Mouse (Mus musculus) liver, postnatal 0 days (tissue): ENCODE data around the gene Gatad1. TPM values are rescaled to one million over a fixed set of nuclear protein-coding genes. Genes with fewer than 3 reads are reported as not detected.
"Not testable (repeated sequence)": the region's sequence is repeated elsewhere in the genome, so short reads cannot be mapped to it uniquely, and the experiment has no call there.

Source experiments
- ATAC-seq: fragments of 200-750 bp; cut with Nextera tagmentation; 2 replicates; pipeline ENCODE4 v1.8.0; 2017; ENCODE audit warnings: mild to moderate bottlenecking, moderate library complexity
- DNase-seq: peaks from one replicate; pipeline ENCODE4 v3.0.0-alpha.2; 2016
- H3K27ac ChIP-seq: fragments of 300-500 bp; sonication (generic); 2 replicates; pipeline ENCODE4 v1.5.1; 2014; ENCODE audit warnings: antibody characterized with exemption, moderate library complexity, mild to moderate bottlenecking, low read depth
- H3K27me3 ChIP-seq: fragments of 300-500 bp; sonication (generic); 2 replicates; pipeline ENCODE4 v1.6.1; 2014; ENCODE audit warnings: low read length, control low read depth, mixed read lengths; ENCODE audit not compliant: insufficient read depth
- H3K36me3 ChIP-seq: fragments of 300-500 bp; sonication (generic); replicated peaks from 2 replicates; pipeline ENCODE4 v1.6.1; 2014; ENCODE audit warnings: mild to moderate bottlenecking, control low read depth, low read length, moderate library complexity, mixed read lengths; ENCODE audit not compliant: insufficient read depth
- H3K4me1 ChIP-seq: fragments of 300-500 bp; sonication (generic); 2 replicates; pipeline ENCODE4 v1.6.1; 2014; ENCODE audit warnings: antibody characterized with exemption, mild to moderate bottlenecking, control low read depth; ENCODE audit not compliant: insufficient read depth
- H3K4me2 ChIP-seq: fragments of 300-500 bp; sonication (generic); 2 replicates; pipeline ENCODE4 v1.6.1; 2014; ENCODE audit warnings: low read depth, mild to moderate bottlenecking, low read length, moderate library complexity, mixed read lengths
- H3K4me3 ChIP-seq: fragments of 300-500 bp; sonication (generic); 2 replicates; pipeline ENCODE4 v1.5.1; 2014; ENCODE audit warnings: low read depth, low read length
- H3K9ac ChIP-seq: fragments of 300-500 bp; sonication (generic); replicated peaks from 2 replicates; pipeline ENCODE4 v1.6.1; 2014; ENCODE audit warnings: mild to moderate bottlenecking, moderate library complexity
- H3K9me3 ChIP-seq: fragments of 300-500 bp; sonication (generic); 2 replicates; pipeline ENCODE4 v1.6.1; 2016; ENCODE audit warnings: mild to moderate bottlenecking, control low read depth, low read length, mixed read lengths
- CTCF ChIP-seq: sonication (generic); IDR thresholded peaks from 2 replicates; pipeline ENCODE4 v1.5.1; 2016; ENCODE audit warnings: antibody characterized with exemption, low read depth
- EP300 ChIP-seq: IDR thresholded peaks from 2 replicates; pipeline ENCODE4 v1.6.1; 2016; ENCODE audit warnings: antibody characterized with exemption, low read depth, mild to moderate bottlenecking
- WGBS: fragments of 180-500 bp; shearing (Covaris S2); extraction: QIAGEN DNeasy Blood & Tissue Kit; methylation state at CpG from one replicate; pipeline ENCODE4 v1.1.7; 2014; ENCODE audit not compliant: insufficient replicate concordance; 5-methylcytosine and 5-hydroxymethylcytosine counted together
- polyA plus RNA-seq: library from polyadenylated mRNA; unstranded; fragments of >200 nt; fragmentation: Nextera tagmentation; extraction: Ambion mirVana; gene quantifications from 2 replicates; pipeline ENCODE4 v1.2.1, GENCODE M21; 2015

The Gatad1 gene
- polyA plus RNA-seq, 1 experiment from 2014 or later, result 26.9 TPM

DNA sequence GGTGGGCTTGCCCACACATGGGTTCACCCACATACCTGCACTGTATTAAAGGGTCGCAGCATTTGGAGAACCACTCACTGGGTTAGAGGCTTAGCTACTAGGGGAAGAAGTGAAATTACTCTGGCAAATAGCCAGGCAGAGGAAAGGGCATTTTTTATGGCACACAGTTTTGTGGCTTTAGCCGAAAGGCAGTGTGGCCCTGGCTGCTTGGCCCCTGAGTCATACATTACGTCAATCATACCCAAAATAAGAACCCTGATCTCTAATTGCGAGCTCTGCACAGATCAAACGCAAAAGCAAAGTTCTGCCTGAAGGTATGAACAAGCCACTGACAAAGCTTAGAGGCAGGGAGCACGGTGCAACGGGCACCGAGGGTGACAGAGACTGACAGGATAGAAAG is 31.3 kb upstream of the Gatad1 start:
- no peak for DNase-seq
- WGBS, result 89% methylated on average over 8 of the region's 8 CpGs

DNA sequence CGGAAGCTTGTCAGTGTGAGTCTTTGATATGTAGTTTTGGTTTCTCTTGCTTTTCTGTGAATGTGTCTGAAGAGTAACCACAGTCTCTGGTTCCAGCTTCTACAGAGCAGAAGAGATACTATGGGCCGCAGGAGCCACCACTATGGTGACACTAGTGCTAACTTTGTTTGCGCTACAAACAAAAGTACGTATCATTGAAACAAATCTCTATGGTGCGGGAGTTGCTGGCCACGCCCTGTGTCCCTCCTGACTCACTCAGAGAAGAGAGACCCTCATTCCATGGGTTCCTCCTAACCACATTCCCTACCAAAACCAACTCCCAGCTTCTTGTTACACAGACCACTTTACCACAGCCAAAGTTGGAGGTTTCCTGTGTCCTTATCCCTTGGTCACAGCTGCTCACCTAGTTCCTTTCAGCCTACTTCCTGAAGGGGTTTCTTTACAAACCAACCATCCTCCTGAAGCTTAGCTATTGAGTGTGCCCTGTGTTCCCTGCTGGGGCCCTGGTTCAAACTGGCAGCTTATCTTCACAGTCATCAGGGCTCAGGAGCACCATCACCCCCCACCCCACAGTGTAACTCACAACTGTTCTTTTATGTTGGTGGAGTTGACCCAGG is 13.1 kb upstream of the Gatad1 start:
- TF ChIP-seq EP300 (peak; percentile 4; the same call in 1 of the 2 replicates), CTCF (no peak)
- H3K4me2 ChIP-seq, result no peak overlapping the region
- no peak overlapping the region for H3K4me3 ChIP-seq
- peak; percentile 56 for ATAC-seq
- no peaks in the 10 kb centered on the region for H3K36me3 ChIP-seq
- WGBS, result 40% methylated on average over 6 of the region's 6 CpGs
- H3K27me3 ChIP-seq, result no peaks in the 10 kb centered on the region
- no peak overlapping the region for H3K27ac ChIP-seq
- no peaks in the 10 kb centered on the region for H3K9me3 ChIP-seq
- no peak for DNase-seq
- no peak overlapping the region for H3K9ac ChIP-seq
- H3K4me1 ChIP-seq, result no peaks in the 10 kb centered on the region

More for the DNA sequence above, 31.3 kb upstream of the Gatad1 start:
- H3K4me2 ChIP-seq, result no peak overlapping the region
- no peak for TF ChIP-seq CTCF
- no peaks in the 10 kb centered on the region for H3K27me3 ChIP-seq
- H3K9ac ChIP-seq, result no peak overlapping the region
- no peak overlapping the region for H3K27ac ChIP-seq
- no peak for ATAC-seq
- no peaks in the 10 kb centered on the region for H3K4me1 ChIP-seq
- peaks cover 22% of the 10 kb centered on the region for H3K36me3 ChIP-seq
- H3K9me3 ChIP-seq, result no peaks in the 10 kb centered on the region
- H3K4me3 ChIP-seq, result no peak overlapping the region

DNA sequence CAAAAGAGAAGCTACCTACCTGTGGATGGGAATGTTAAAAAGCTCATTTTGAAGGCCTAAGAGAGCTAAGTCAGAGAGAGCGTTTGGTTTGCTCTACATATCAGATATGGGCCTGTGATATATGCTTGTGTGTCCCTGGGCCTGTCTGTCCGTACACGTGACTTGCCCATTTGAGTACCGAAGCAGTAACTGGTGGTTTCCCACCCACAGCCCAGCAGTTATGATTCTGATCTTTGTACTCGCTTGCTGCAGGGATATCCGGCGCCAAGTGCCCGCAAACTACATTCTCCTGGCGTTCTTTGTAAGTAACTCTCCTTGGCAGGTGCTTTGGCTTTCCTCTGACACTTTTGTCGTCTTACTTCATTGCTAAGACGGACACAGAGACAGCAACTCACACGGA is 9.6 kb upstream of the Gatad1 start:
- H3K9ac ChIP-seq, result no peak overlapping the region
- no peak for ATAC-seq
- WGBS, result 67% methylated on average over 12 of the region's 12 CpGs
- TF ChIP-seq EP300, result no peak
- no peak for TF ChIP-seq CTCF
- no peak for DNase-seq
- no peaks in the 10 kb centered on the region for H3K4me1 ChIP-seq
- no peak overlapping the region for H3K4me2 ChIP-seq
- no peaks in the 10 kb centered on the region for H3K36me3 ChIP-seq
- no peaks in the 10 kb centered on the region for H3K9me3 ChIP-seq
- H3K27ac ChIP-seq, result no peak overlapping the region
- H3K27me3 ChIP-seq, result no peaks in the 10 kb centered on the region
- H3K4me3 ChIP-seq, result no peak overlapping the region

DNA sequence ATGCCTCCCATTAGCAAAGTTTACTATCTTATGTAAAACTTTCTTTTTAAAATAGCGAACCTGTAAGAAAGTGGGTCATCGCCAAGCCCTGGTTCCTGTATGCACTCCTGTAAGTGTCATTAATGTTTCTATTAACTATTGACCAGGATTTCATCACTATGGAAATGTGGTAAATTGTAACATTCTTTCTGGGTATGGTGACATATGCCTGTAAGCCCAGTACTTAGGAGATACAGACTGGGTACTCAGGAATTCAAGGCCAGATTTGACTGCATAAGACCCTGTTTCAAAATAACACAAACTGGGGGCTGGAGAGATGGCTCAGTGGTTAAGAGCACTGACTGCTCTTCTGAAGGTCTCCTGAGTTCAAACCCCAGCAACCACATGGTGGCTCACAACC is 8.2 kb upstream of the Gatad1 start:
- no peak overlapping the region for H3K9ac ChIP-seq
- H3K4me1 ChIP-seq, result no peaks in the 10 kb centered on the region
- no peaks in the 10 kb centered on the region for H3K27me3 ChIP-seq
- DNase-seq (no peak), ATAC-seq (no peak)
- H3K9me3 ChIP-seq, result no peaks in the 10 kb centered on the region
- H3K36me3 ChIP-seq, result no peaks in the 10 kb centered on the region
- no peak for TF ChIP-seq CTCF
- no peak for TF ChIP-seq EP300
- no peak overlapping the region for H3K4me2 ChIP-seq
- WGBS, result 81% methylated on average over 2 of the region's 2 CpGs
- no peak overlapping the region for H3K4me3 ChIP-seq
- H3K27ac ChIP-seq, result no peak overlapping the region

DNA sequence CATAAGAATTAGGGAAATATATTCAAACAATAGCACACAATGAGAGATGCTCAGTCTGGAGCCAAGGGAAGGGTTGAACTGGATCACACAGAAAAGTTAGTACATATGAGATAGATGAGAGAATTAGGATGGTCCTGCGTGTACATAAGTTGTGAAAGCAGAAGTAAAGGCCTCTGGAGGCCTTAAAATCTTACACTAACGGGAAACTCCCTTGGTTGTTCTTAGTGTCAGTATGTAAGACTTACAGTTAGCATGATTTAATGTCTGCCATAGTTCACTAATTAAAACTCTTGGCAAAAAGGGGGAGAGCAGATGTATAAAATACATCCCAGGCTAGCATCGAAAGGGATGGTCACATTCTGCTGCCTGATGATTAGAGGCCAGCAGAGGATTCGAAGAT is 3.2 kb downstream of the Gatad1 start:
- TF ChIP-seq CTCF (no peak), EP300 (no peak)
- Histone ChIP-seq H3K27me3 (no peaks in the 10 kb centered on the region), H3K4me1 (no peaks in the 10 kb centered on the region), H3K36me3 (no peaks in the 10 kb centered on the region), H3K4me2 (no peak overlapping the region), H3K27ac (no peak overlapping the region), H3K4me3 (no peak overlapping the region), H3K9ac (no peak overlapping the region), H3K9me3 (no peaks in the 10 kb centered on the region)
- DNase-seq (no peak), ATAC-seq (no peak)
- WGBS, result 74% methylated on average over 4 of the region's 4 CpGs

DNA sequence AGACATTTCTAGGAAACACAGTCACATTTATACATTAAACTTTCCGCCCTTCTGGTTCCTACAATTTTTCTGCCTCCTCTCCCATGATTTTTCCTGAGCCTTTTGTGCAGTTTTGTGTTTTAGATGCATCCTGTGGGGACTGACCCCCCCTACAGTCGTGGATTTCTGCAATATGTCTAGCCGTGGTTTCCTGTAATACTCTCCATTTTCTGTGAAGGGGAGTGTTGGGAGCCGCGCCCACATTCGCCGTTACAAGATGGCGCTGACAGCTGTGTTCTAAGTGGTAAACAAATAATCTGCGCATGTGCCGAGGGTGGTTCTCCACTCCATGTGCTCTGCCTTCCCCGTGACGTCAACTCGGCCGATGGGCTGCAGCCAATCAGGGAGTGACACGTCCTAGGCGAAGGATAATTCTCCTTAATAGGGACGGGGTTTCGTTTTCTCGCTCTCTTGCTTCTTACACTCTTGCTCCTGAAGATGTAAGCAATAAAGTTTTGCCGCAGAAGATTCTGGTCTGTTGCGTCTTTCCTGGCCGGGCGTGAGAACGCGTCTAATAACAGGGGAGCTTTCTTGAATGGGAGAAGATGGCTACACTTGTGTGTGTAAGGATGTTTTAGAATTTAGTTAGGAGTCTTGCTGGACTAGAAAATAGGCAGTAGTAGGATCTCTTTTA is 3.9 kb downstream of the Gatad1 start:
- not testable (repeated sequence) for H3K4me1 ChIP-seq, H3K27me3 ChIP-seq, H3K9ac ChIP-seq, H3K4me2 ChIP-seq, H3K27ac ChIP-seq, H3K9me3 ChIP-seq, ATAC-seq, DNase-seq, H3K36me3 ChIP-seq, H3K4me3 ChIP-seq
- 84% methylated on average over 14 of the region's 25 CpGs for WGBS
